Mouse (Mus musculus) C2C12 (cell line): ENCODE data around the gene Platr17.

Experiments
- CEBPB ChIP-seq: IDR thresholded peaks from one replicate; pipeline ENCODE4 v1.6.1; 2011; ENCODE audit warnings: low read depth, mild to moderate bottlenecking, control low read depth, moderate library complexity
- CTCF ChIP-seq: IDR thresholded peaks from one replicate; pipeline ENCODE4 v1.5.1; 2011; ENCODE audit not compliant: control insufficient read depth, insufficient read depth, insufficient read length
- FOSL1 ChIP-seq: IDR thresholded peaks from one replicate; pipeline ENCODE4 v1.8.0; 2011; ENCODE audit warnings: mild to moderate bottlenecking, low read length; ENCODE audit not compliant: poor library complexity, insufficient read depth, severe bottlenecking
- MAX ChIP-seq: IDR thresholded peaks from one replicate; pipeline ENCODE4 v1.6.1; 2011; ENCODE audit warnings: mild to moderate bottlenecking, control low read depth
- MYOD1 ChIP-seq: IDR thresholded peaks from one replicate; pipeline ENCODE4 v1.6.1; 2011; ENCODE audit warnings: low read depth; ENCODE audit not compliant: control insufficient read depth, insufficient read length
- MYOG ChIP-seq: IDR thresholded peaks from one replicate; pipeline ENCODE4 v1.6.1; 2011; ENCODE audit not compliant: control insufficient read depth, insufficient read length; ENCODE audit errors: extremely low read depth
- USF1 ChIP-seq: IDR thresholded peaks from one replicate; pipeline ENCODE4 v1.6.1; 2011; ENCODE audit warnings: low read depth, mild to moderate bottlenecking, control low read depth, moderate library complexity

- no peak for TF ChIP-seq CTCF
- no peak for TF ChIP-seq FOSL1
- no peak for TF ChIP-seq MAX
- TF ChIP-seq MYOD1: no peak
- no peak for TF ChIP-seq CEBPB
- TF ChIP-seq USF1: no peak
- TF ChIP-seq MYOG: no peak
These were observed 21.4 kb downstream of the Platr17 start for GRCm38 (mm10) chr17:33926207-33926932.
